Mouse (Mus musculus) bone marrow macrophage, adult 2 months (primary cell): ENCODE results near the gene Slc25a39. TPM values are rescaled to one million over a fixed set of nuclear protein-coding genes. Genes with fewer than 3 reads are reported as not detected.
"Not testable (repeated sequence)": the region's sequence is repeated elsewhere in the genome, so short reads cannot be mapped to it uniquely, and the experiment has no call there.

Experiments
- H3K27ac ChIP-seq: 2 replicates; pipeline ENCODE4 v1.5.1; 2012; ENCODE audit warnings: low read depth, low read length; ENCODE audit not compliant: insufficient read depth
- H3K4me1 ChIP-seq: 2 replicates; pipeline ENCODE4 v1.6.1; 2012; ENCODE audit warnings: low read length; ENCODE audit not compliant: control insufficient read depth, insufficient read depth
- H3K4me3 ChIP-seq: 2 replicates; pipeline ENCODE4 v1.5.1; 2012; ENCODE audit warnings: mild to moderate bottlenecking, low read length, moderate library complexity; ENCODE audit not compliant: insufficient read depth
- CTCF ChIP-seq: IDR thresholded peaks from 2 replicates; pipeline ENCODE4 v1.5.1; 2012; ENCODE audit warnings: low read depth, mild to moderate bottlenecking, low read length, moderate library complexity
- POLR2A ChIP-seq: IDR thresholded peaks from 2 replicates; pipeline ENCODE4 v1.6.1; 2012; ENCODE audit warnings: mild to moderate bottlenecking, low read depth, low read length, borderline replicate concordance
- polyA plus RNA-seq: library from polyadenylated mRNA; stranded (reverse); fragments of >200 nt; gene quantifications from 2 replicates; pipeline ENCODE4 v1.2.4, GENCODE M21; 2012; ENCODE audit not compliant: missing spikeins, insufficient read depth, insufficient read length

The Slc25a39 gene
- polyA plus RNA-seq, 1 experiment = 173 TPM

DNA sequence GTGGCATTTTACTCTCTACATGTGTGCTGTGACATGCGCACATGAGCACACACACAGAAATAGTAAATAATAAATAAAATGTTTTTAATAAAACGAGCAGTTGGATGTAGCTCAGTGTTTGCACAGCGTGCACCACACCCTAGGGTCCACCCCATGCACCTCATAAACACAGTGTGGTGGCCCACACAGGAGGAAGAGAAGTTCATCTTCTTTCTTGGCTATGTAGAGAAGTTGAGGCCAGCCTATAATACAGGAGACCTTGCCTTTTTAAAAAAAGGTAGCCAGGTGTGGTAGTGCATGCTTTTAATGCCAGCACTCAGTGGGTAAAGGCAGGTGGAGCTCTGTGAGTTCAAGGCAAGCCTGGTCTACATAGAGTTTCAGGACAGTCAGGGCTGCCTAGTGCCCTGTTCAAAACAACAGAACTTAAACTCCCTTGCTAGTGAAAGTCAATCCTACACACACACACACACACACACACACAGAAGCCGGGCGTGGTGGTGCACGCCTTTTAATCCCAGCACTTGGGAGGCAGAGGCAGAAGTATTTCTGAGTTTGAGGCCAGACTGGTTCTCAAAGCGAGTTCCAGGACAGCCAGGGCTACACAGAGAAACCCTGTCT is 33.5 kb downstream of the Slc25a39 start:
- no peak overlapping the region for H3K27ac ChIP-seq
- H3K4me3 ChIP-seq = no peak overlapping the region
- no peak for TF ChIP-seq CTCF
- TF ChIP-seq POLR2A = no peak
- peaks cover 4% of the 10 kb centered on the region; the same call in 1 of the 2 replicates for H3K4me1 ChIP-seq

- H3K27ac ChIP-seq = no peak overlapping the region
- peaks cover 4% of the 10 kb centered on the region; the same call in 1 of the 2 replicates for H3K4me1 ChIP-seq
- H3K4me3 ChIP-seq = no peak overlapping the region
- no peak for TF ChIP-seq CTCF
- no peak for TF ChIP-seq POLR2A
Measured at GRCm38 (mm10) chr11:102373646-102374045, 34.1 kb downstream of the Slc25a39 start.

DNA sequence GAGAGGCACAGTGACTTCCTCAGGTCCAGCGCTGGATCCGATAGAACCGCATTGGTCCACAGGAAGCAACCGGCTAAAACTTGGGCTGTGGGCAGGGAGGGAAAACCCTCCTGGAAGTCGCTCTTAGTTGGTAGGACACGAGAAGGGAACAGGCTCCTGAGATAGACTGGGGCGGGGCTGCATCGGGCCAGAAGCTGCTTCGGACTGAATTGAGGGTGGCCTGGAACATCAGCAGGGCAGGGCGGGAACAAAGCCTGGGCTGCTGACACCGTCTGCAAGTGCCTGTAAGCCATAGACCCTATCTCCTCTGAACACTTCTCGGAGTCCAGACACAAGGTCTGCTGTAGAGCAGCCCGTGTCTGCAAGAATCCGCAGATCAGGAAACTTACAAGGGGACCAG is 34.8 kb downstream of the Slc25a39 start:
- Histone ChIP-seq H3K4me3 (no peak overlapping the region), H3K4me1 (peaks cover 4% of the 10 kb centered on the region; the same call in 1 of the 2 replicates), H3K27ac (no peak overlapping the region)
- no peak for TF ChIP-seq POLR2A
- TF ChIP-seq CTCF = no peak

DNA sequence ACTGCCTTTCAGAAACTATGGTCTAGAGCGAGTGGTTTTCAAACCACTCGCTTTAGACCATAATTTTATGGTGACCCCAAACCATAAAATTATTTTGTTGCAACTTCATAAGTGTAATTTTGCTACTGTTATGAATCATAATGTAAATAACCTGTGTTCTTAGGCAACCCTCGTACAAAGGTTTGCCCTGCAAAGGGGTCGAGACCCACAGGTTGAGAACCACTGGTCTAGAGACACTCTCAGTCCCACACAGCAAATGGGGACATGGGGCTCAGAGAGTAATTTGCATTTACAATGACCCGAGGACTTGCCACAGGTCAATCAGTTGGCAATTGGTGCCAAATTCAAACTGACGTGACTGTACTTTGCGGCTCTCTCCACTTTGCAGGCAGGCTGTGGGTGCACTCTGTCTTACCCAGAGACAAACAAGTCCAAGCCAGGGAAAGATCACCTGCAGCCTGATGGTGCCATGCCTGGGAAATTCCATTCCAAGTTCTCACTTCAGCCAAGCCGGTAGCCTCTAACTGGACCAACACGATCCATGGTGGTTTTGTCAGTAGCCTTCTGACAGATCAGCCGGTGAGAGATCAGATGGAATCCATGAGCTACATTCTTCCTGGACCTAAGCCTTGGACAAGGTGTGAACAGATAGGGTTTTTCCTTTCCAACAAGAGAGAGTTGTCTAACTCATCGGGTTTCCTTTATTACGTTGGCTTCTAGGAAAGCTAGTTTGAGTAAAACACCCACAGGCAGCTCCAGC is 35.6 kb downstream of the Slc25a39 start:
- TF ChIP-seq POLR2A = no peak
- peaks cover 4% of the 10 kb centered on the region; the same call in 1 of the 2 replicates for H3K4me1 ChIP-seq
- no peak overlapping the region for H3K27ac ChIP-seq
- H3K4me3 ChIP-seq = no peak overlapping the region

- Histone ChIP-seq H3K27ac (no peak overlapping the region), H3K4me3 (no peak overlapping the region), H3K4me1 (no peaks in the 10 kb centered on the region)
- TF ChIP-seq POLR2A (no peak), CTCF (no peak)
Measured at GRCm38 (mm10) chr11:102370285-102370684, 37.5 kb downstream of the Slc25a39 start.

GRCm38 (mm10) chr11:102369263-102369662 is 38.5 kb downstream of the Slc25a39 start:
- Histone ChIP-seq H3K27ac (no peak overlapping the region), H3K4me1 (no peaks in the 10 kb centered on the region), H3K4me3 (no peak overlapping the region)
- no peak for TF ChIP-seq POLR2A
- TF ChIP-seq CTCF = no peak

DNA sequence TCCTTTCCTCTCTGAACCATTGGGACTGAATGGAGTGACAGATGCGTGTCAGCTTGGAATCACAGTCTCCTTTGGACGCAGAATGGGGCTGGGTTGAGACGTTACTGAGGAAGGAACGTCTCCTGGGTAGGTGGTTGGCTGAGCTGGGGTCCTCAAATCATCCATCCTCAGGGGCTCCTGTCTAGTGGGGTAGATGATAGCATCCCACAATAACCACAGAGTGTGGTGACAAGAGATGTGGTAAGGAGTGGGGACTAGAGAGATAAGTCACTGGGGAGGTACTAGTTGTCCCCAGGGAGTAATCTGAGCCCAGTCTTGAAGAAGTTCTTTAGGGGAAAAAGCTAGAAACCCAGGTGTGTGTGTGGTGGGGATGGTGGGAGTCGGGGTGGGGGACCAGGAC is 39.4 kb downstream of the Slc25a39 start:
- H3K4me3 ChIP-seq = no peak overlapping the region

GRCm38 (mm10) chr11:102367504-102368280 is 40.1 kb downstream of the Slc25a39 start:
- TF ChIP-seq POLR2A (no peak), CTCF (no peak)
- Histone ChIP-seq H3K4me3 (no peak overlapping the region), H3K4me1 (no peaks in the 10 kb centered on the region), H3K27ac (no peak overlapping the region)

More for the DNA sequence above, 39.4 kb downstream of the Slc25a39 start:
- no peak for TF ChIP-seq CTCF
- no peak for TF ChIP-seq POLR2A
- Histone ChIP-seq H3K4me1 (no peaks in the 10 kb centered on the region), H3K27ac (no peak overlapping the region)

GRCm38 (mm10) chr11:102366103-102366502 is 41.6 kb downstream of the Slc25a39 start, which contains the start of gene Slc4a1:
Gene Slc4a1, minus strand, starts transcription at chr11:102366203.
- not testable (repeated sequence) for H3K27ac ChIP-seq, H3K4me1 ChIP-seq, H3K4me3 ChIP-seq

GRCm38 (mm10) chr11:102365699-102366098 is 42.0 kb downstream of the Slc25a39 start:
- no peak overlapping the region for H3K4me3 ChIP-seq
- H3K27ac ChIP-seq = no peak overlapping the region
- H3K4me1 ChIP-seq = no peaks in the 10 kb centered on the region
- TF ChIP-seq POLR2A = no peak
- no peak for TF ChIP-seq CTCF
